Mouse (Mus musculus): ENCODE results near the gene Tpra1. TPM values are rescaled to one million over a fixed set of nuclear protein-coding genes. Genes with fewer than 3 reads are reported as not detected.

Tpra1 gene
- polyA plus RNA-seq, 2 experiments = 25.6 to 52.2 TPM

- peaks cover 100% of the 10 kb centered on the region for H3K36me3 ChIP-seq (replicated peaks; ENCODE audit: control insufficient read depth, insufficient read depth, low read depth)
- H3K27me3 ChIP-seq (ENCODE audit: control insufficient read depth, insufficient read depth, low read length) = no peaks in the 10 kb centered on the region
- no peak overlapping the region for H3K4me2 ChIP-seq (ENCODE audit: low read depth)
- WGBS (ENCODE audit: insufficient replicate concordance) = 80% methylated on average over 13 of the region's 13 CpGs
- no peak overlapping the region for H3K4me3 ChIP-seq (ENCODE audit: insufficient read depth in 1 of 2, low read depth in 2 of 2, low read length in 2 of 2)
- no peaks in the 10 kb centered on the region for H3K9me3 ChIP-seq (ENCODE audit: control insufficient read depth, low read length)
- no peak overlapping the region for H3K9ac ChIP-seq (replicated peaks)
- no peak overlapping the region for H3K27ac ChIP-seq
- TF ChIP-seq EP300 (IDR thresholded peaks at IDR 0.05; ENCODE audit: low read depth) (no peak), CTCF (IDR thresholded peaks at IDR 0.05; ENCODE audit: low read depth) (no peak)
- H3K4me1 ChIP-seq (replicated peaks; ENCODE audit: control insufficient read depth in 2 of 2, insufficient read depth in 2 of 2, low read length in 1 of 2) = 0 out of 4 replicates have a peak, but pooled peaks cover 0 to 4% of the 10 kb centered on the region in 2 experiments
- DNase-seq (ENCODE audit: low read depth in 3 of 3, low spot score in 3 of 3) (no peak), ATAC-seq (ENCODE audit: insufficient read depth) (no peak)
Measured at GRCm38 (mm10) chr6:88889410-88890042, 12.5 kb upstream of the Tpra1 start.

GRCm38 (mm10) chr6:88890832-88891231 lies 11.2 kb upstream of the Tpra1 start:
- Histone ChIP-seq H3K4me3 (ENCODE audit: insufficient read depth in 1 of 2, low read depth in 2 of 2, low read length in 2 of 2) (no peak overlapping the region), H3K27ac (no peak overlapping the region), H3K4me1 (replicated peaks; ENCODE audit: control insufficient read depth in 2 of 2, insufficient read depth in 2 of 2, low read length in 1 of 2) (peaks cover 0 to 10% of the 10 kb centered on the region in 2 experiments; a peak in 1 of 4 replicates), H3K27me3 (ENCODE audit: control insufficient read depth, insufficient read depth, low read length) (no peaks in the 10 kb centered on the region), H3K4me2 (ENCODE audit: low read depth) (no peak overlapping the region), H3K36me3 (replicated peaks; ENCODE audit: control insufficient read depth, insufficient read depth, low read depth) (peaks cover 100% of the 10 kb centered on the region), H3K9ac (replicated peaks) (no peak overlapping the region), H3K9me3 (ENCODE audit: control insufficient read depth, low read length) (no peaks in the 10 kb centered on the region)
- 87% methylated on average over 7 of the region's 7 CpGs for WGBS (ENCODE audit: insufficient replicate concordance)
- TF ChIP-seq CTCF (IDR thresholded peaks at IDR 0.05; ENCODE audit: low read depth) = no peak
- no peak for TF ChIP-seq EP300 (IDR thresholded peaks at IDR 0.05; ENCODE audit: low read depth)
- ATAC-seq (ENCODE audit: insufficient read depth) (no peak), DNase-seq (ENCODE audit: low read depth in 3 of 3, low spot score in 3 of 3) (no peak)

- Histone ChIP-seq H3K27me3 (ENCODE audit: control insufficient read depth, insufficient read depth, low read length) (no peaks in the 10 kb centered on the region), H3K4me3 (ENCODE audit: insufficient read depth in 1 of 2, low read depth in 2 of 2, low read length in 2 of 2) (no peak overlapping the region), H3K27ac (no peak overlapping the region), H3K4me1 (replicated peaks; ENCODE audit: control insufficient read depth in 2 of 2, insufficient read depth in 2 of 2, low read length in 1 of 2) (peaks cover 12 to 14% of the 10 kb centered on the region in 2 experiments), H3K4me2 (ENCODE audit: low read depth) (no peak overlapping the region), H3K9ac (replicated peaks) (no peak overlapping the region), H3K9me3 (ENCODE audit: control insufficient read depth, low read length) (no peaks in the 10 kb centered on the region), H3K36me3 (replicated peaks; ENCODE audit: control insufficient read depth, insufficient read depth, low read depth) (peaks cover 88% of the 10 kb centered on the region)
- 59% methylated on average over 5 of the region's 5 CpGs for WGBS (ENCODE audit: insufficient replicate concordance)
- ATAC-seq (ENCODE audit: insufficient read depth) (no peak), DNase-seq (ENCODE audit: low read depth in 3 of 3, low spot score in 3 of 3) (no peak)
- no peak for TF ChIP-seq EP300 (IDR thresholded peaks at IDR 0.05; ENCODE audit: low read depth)
- peak; percentile 95 for TF ChIP-seq CTCF (IDR thresholded peaks at IDR 0.05; ENCODE audit: low read depth)
Measured at GRCm38 (mm10) chr6:88893559-88893958, 8.5 kb upstream of the Tpra1 start.

GRCm38 (mm10) chr6:88895943-88896342 lies 6.1 kb upstream of the Tpra1 start:
- no peaks in the 10 kb centered on the region for H3K27me3 ChIP-seq (ENCODE audit: control insufficient read depth, insufficient read depth, low read length)
- no peak overlapping the region for H3K27ac ChIP-seq
- peaks cover 64% of the 10 kb centered on the region for H3K36me3 ChIP-seq (replicated peaks; ENCODE audit: control insufficient read depth, insufficient read depth, low read depth)
- DNase-seq (ENCODE audit: low read depth in 3 of 3, low spot score in 3 of 3) (no peak), ATAC-seq (ENCODE audit: insufficient read depth) (no peak)
- WGBS (ENCODE audit: insufficient replicate concordance) = 74% methylated on average over 6 of the region's 6 CpGs
- no peak for TF ChIP-seq EP300 (IDR thresholded peaks at IDR 0.05; ENCODE audit: low read depth)
- peak; percentile 55 for TF ChIP-seq CTCF (IDR thresholded peaks at IDR 0.05; ENCODE audit: low read depth)
- H3K4me1 ChIP-seq (replicated peaks; ENCODE audit: control insufficient read depth in 2 of 2, insufficient read depth in 2 of 2, low read length in 1 of 2) = peaks cover 12 to 22% of the 10 kb centered on the region in 2 experiments
- no peaks in the 10 kb centered on the region for H3K9me3 ChIP-seq (ENCODE audit: control insufficient read depth, low read length)
- peak overlapping the region in 1 of 2 experiments; percentile 73; a peak in 2 of 4 replicates for H3K4me3 ChIP-seq (ENCODE audit: insufficient read depth in 1 of 2, low read depth in 2 of 2, low read length in 2 of 2)
- H3K9ac ChIP-seq (replicated peaks) = no peak overlapping the region; the same call in 1 of the 2 replicates
- peak overlapping the region; percentile 96 for H3K4me2 ChIP-seq (ENCODE audit: low read depth)

- Histone ChIP-seq H3K9ac (replicated peaks) (peak overlapping the region; percentile 99), H3K4me1 (replicated peaks; ENCODE audit: control insufficient read depth in 2 of 2, insufficient read depth in 2 of 2, low read length in 1 of 2) (peaks cover 15 to 29% of the 10 kb centered on the region in 2 experiments), H3K27ac (peak overlapping the region; percentile 18; the same call in 1 of the 2 replicates), H3K4me3 (ENCODE audit: insufficient read depth in 1 of 2, low read depth in 2 of 2, low read length in 2 of 2) (peak overlapping the region; percentile 73 to 96), H3K27me3 (ENCODE audit: control insufficient read depth, insufficient read depth, low read length) (no peaks in the 10 kb centered on the region), H3K4me2 (ENCODE audit: low read depth) (peak overlapping the region; percentile 96), H3K36me3 (replicated peaks; ENCODE audit: control insufficient read depth, insufficient read depth, low read depth) (peaks cover 51% of the 10 kb centered on the region), H3K9me3 (ENCODE audit: control insufficient read depth, low read length) (no peaks in the 10 kb centered on the region)
- TF ChIP-seq EP300 (IDR thresholded peaks at IDR 0.05; ENCODE audit: low read depth) (no peak), CTCF (IDR thresholded peaks at IDR 0.05; ENCODE audit: low read depth) (no peak)
- WGBS (ENCODE audit: insufficient replicate concordance) = 58% methylated on average over 7 of the region's 7 CpGs
- no peak for ATAC-seq (ENCODE audit: insufficient read depth)
- DNase-seq (ENCODE audit: low read depth in 3 of 3, low spot score in 3 of 3) = no peak
Measured at GRCm38 (mm10) chr6:88897246-88897645, 4.8 kb upstream of the Tpra1 start.
